Mouse (Mus musculus): ENCODE results near the gene Nudt15. TPM values are rescaled to one million over a fixed set of nuclear protein-coding genes. Genes with fewer than 3 reads are reported as not detected.
"Not testable (repeated sequence)": the region's sequence is repeated elsewhere in the genome, so short reads cannot be mapped to it uniquely, and the experiment has no call there.

The Nudt15 gene
- polyA plus RNA-seq, 2 experiments = 1.4 to 2.9 TPM

GRCm38 (mm10) chr14:73571143-73571542 is 23.1 kb upstream of the Nudt15 start:
- Histone ChIP-seq H3K4me2 (ENCODE audit: low read depth) (no peak overlapping the region), H3K4me3 (ENCODE audit: insufficient read depth in 1 of 2, low read depth in 2 of 2, low read length in 2 of 2) (no peak overlapping the region), H3K9me3 (ENCODE audit: control insufficient read depth, low read length) (no peaks in the 10 kb centered on the region), H3K27me3 (ENCODE audit: control insufficient read depth, insufficient read depth, low read length) (no peaks in the 10 kb centered on the region), H3K9ac (replicated peaks) (no peak overlapping the region), H3K27ac (no peak overlapping the region), H3K36me3 (replicated peaks; ENCODE audit: control insufficient read depth, insufficient read depth, low read depth) (no peaks in the 10 kb centered on the region; the same call in 1 of the 2 replicates), H3K4me1 (replicated peaks; ENCODE audit: control insufficient read depth in 2 of 2, insufficient read depth in 2 of 2, low read length in 1 of 2) (no peaks in the 10 kb centered on the region)
- TF ChIP-seq CTCF (IDR thresholded peaks at IDR 0.05; ENCODE audit: low read depth) (no peak), EP300 (IDR thresholded peaks at IDR 0.05; ENCODE audit: low read depth) (no peak)
- DNase-seq (ENCODE audit: low read depth in 3 of 3, low spot score in 3 of 3) (no peak), ATAC-seq (ENCODE audit: insufficient read depth) (no peak)
- 80% methylated on average over 4 of the region's 4 CpGs for WGBS (ENCODE audit: insufficient replicate concordance)

- H3K4me1 ChIP-seq (replicated peaks; ENCODE audit: control insufficient read depth in 2 of 2, insufficient read depth in 2 of 2, low read length in 1 of 2); H3K27me3 ChIP-seq (ENCODE audit: control insufficient read depth, insufficient read depth, low read length); DNase-seq (ENCODE audit: low read depth in 3 of 3, low spot score in 3 of 3); ATAC-seq (ENCODE audit: insufficient read depth); H3K27ac ChIP-seq; H3K9me3 ChIP-seq (ENCODE audit: control insufficient read depth, low read length); H3K36me3 ChIP-seq (replicated peaks; ENCODE audit: control insufficient read depth, insufficient read depth, low read depth); H3K9ac ChIP-seq (replicated peaks); H3K4me2 ChIP-seq (ENCODE audit: low read depth); H3K4me3 ChIP-seq (ENCODE audit: insufficient read depth in 1 of 2, low read depth in 2 of 2, low read length in 2 of 2): not testable (repeated sequence)
- 77% methylated on average over 4 of the region's 4 CpGs for WGBS (ENCODE audit: insufficient replicate concordance)
Measured at GRCm38 (mm10) chr14:73569831-73570230, 21.8 kb upstream of the Nudt15 start.

GRCm38 (mm10) chr14:73553122-73553696 is 5.2 kb upstream of the Nudt15 start:
- no peaks in the 10 kb centered on the region for H3K27me3 ChIP-seq (ENCODE audit: control insufficient read depth, insufficient read depth, low read length)
- H3K4me1 ChIP-seq (replicated peaks; ENCODE audit: control insufficient read depth in 2 of 2, insufficient read depth in 2 of 2, low read length in 1 of 2) = peaks cover 8 to 13% of the 10 kb centered on the region in 2 experiments
- peak overlapping the region; percentile 86 for H3K4me2 ChIP-seq (ENCODE audit: low read depth)
- 1% methylated on average over 10 of the region's 10 CpGs for WGBS (ENCODE audit: insufficient replicate concordance)
- DNase-seq (ENCODE audit: low read depth in 3 of 3, low spot score in 3 of 3) = peak in 1 of 3 experiments; percentile 20
- TF ChIP-seq CTCF (IDR thresholded peaks at IDR 0.05; ENCODE audit: low read depth) (no peak), EP300 (IDR thresholded peaks at IDR 0.05; ENCODE audit: low read depth) (no peak)
- peak overlapping the region; percentile 42; the same call in 1 of the 2 replicates for H3K27ac ChIP-seq
- ATAC-seq (ENCODE audit: insufficient read depth) = peak; percentile 51
- H3K9me3 ChIP-seq (ENCODE audit: control insufficient read depth, low read length) = no peaks in the 10 kb centered on the region
- no peaks in the 10 kb centered on the region; the same call in 1 of the 2 replicates for H3K36me3 ChIP-seq (replicated peaks; ENCODE audit: control insufficient read depth, insufficient read depth, low read depth)
- H3K4me3 ChIP-seq (ENCODE audit: insufficient read depth in 1 of 2, low read depth in 2 of 2, low read length in 2 of 2) = peak overlapping the region; percentile 93 to 99
- peak overlapping the region; percentile 93 for H3K9ac ChIP-seq (replicated peaks)

- no peaks in the 10 kb centered on the region; the same call in 1 of the 2 replicates for H3K36me3 ChIP-seq (replicated peaks; ENCODE audit: control insufficient read depth, insufficient read depth, low read depth)
- H3K4me3 ChIP-seq (ENCODE audit: insufficient read depth in 1 of 2, low read depth in 2 of 2, low read length in 2 of 2) = peak overlapping the region; percentile 93 to 99
- H3K27ac ChIP-seq = peak overlapping the region; percentile 42; the same call in 1 of the 2 replicates
- ATAC-seq (ENCODE audit: insufficient read depth) (peak; percentile 94), DNase-seq (ENCODE audit: low read depth in 3 of 3, low spot score in 3 of 3) (peak; percentile 81 to 83 (median 82))
- no peaks in the 10 kb centered on the region for H3K9me3 ChIP-seq (ENCODE audit: control insufficient read depth, low read length)
- TF ChIP-seq EP300 (IDR thresholded peaks at IDR 0.05; ENCODE audit: low read depth) (no peak), CTCF (IDR thresholded peaks at IDR 0.05; ENCODE audit: low read depth) (no peak; the same call in 1 of the 2 replicates)
- peak overlapping the region; percentile 86 for H3K4me2 ChIP-seq (ENCODE audit: low read depth)
- WGBS (ENCODE audit: insufficient replicate concordance) = 4% methylated on average over 58 of the region's 61 CpGs
- H3K4me1 ChIP-seq (replicated peaks; ENCODE audit: control insufficient read depth in 2 of 2, insufficient read depth in 2 of 2, low read length in 1 of 2) = peaks cover 8 to 13% of the 10 kb centered on the region in 2 experiments
- no peaks in the 10 kb centered on the region for H3K27me3 ChIP-seq (ENCODE audit: control insufficient read depth, insufficient read depth, low read length)
- H3K9ac ChIP-seq (replicated peaks) = peak overlapping the region; percentile 93
Measured at GRCm38 (mm10) chr14:73552341-73553121, 4.5 kb upstream of the Nudt15 start.

GRCm38 (mm10) chr14:73551164-73551563 is 3.1 kb upstream of the Nudt15 start:
- TF ChIP-seq CTCF (IDR thresholded peaks at IDR 0.05; ENCODE audit: low read depth) (no peak), EP300 (IDR thresholded peaks at IDR 0.05; ENCODE audit: low read depth) (no peak)
- H3K36me3 ChIP-seq (replicated peaks; ENCODE audit: control insufficient read depth, insufficient read depth, low read depth) = no peaks in the 10 kb centered on the region; the same call in 1 of the 2 replicates
- 63% methylated on average over 6 of the region's 6 CpGs for WGBS (ENCODE audit: insufficient replicate concordance)
- H3K4me1 ChIP-seq (replicated peaks; ENCODE audit: control insufficient read depth in 2 of 2, insufficient read depth in 2 of 2, low read length in 1 of 2) = peaks cover 8 to 13% of the 10 kb centered on the region in 2 experiments
- H3K4me2 ChIP-seq (ENCODE audit: low read depth) = no peak overlapping the region
- DNase-seq (ENCODE audit: low read depth in 3 of 3, low spot score in 3 of 3) (no peak), ATAC-seq (ENCODE audit: insufficient read depth) (no peak)
- H3K9me3 ChIP-seq (ENCODE audit: control insufficient read depth, low read length) = no peaks in the 10 kb centered on the region
- H3K27me3 ChIP-seq (ENCODE audit: control insufficient read depth, insufficient read depth, low read length) = no peaks in the 10 kb centered on the region
- no peak overlapping the region for H3K27ac ChIP-seq
- H3K4me3 ChIP-seq (ENCODE audit: insufficient read depth in 1 of 2, low read depth in 2 of 2, low read length in 2 of 2) = no peak overlapping the region
- H3K9ac ChIP-seq (replicated peaks) = no peak overlapping the region

All from liver, embryonic 14.5 days (tissue).